Mouse (Mus musculus) heart, embryonic 10.5 days (tissue): ENCODE results near the gene Tcf7l1. TPM values are rescaled to one million over a fixed set of nuclear protein-coding genes. Genes with fewer than 3 reads are reported as not detected.

Experiments
- DNase-seq: peaks from one replicate; pipeline ENCODE4 v3.0.0-alpha.2; 2017; ENCODE audit warnings: low spot score
- H3K27ac ChIP-seq: fragments of 300-500 bp; sonication (generic); 2 replicates; pipeline ENCODE4 v1.5.1; 2016; ENCODE audit warnings: mild to moderate bottlenecking
- H3K27me3 ChIP-seq: fragments of 300-500 bp; sonication (generic); 2 replicates; pipeline ENCODE4 v1.6.1; 2016; ENCODE audit warnings: mild to moderate bottlenecking; ENCODE audit not compliant: poor library complexity, insufficient read depth, severe bottlenecking
- H3K36me3 ChIP-seq: fragments of 300-500 bp; sonication (generic); 2 replicates; pipeline ENCODE4 v1.6.1; 2016; ENCODE audit warnings: mild to moderate bottlenecking, moderate library complexity
- H3K4me1 ChIP-seq: fragments of 300-500 bp; sonication (generic); 2 replicates; pipeline ENCODE4 v1.6.1; 2016; ENCODE audit warnings: mild to moderate bottlenecking
- H3K4me3 ChIP-seq: fragments of 300-500 bp; sonication (generic); 2 replicates; pipeline ENCODE4 v1.5.1; 2016; ENCODE audit warnings: mild to moderate bottlenecking, moderate library complexity
- H3K9me3 ChIP-seq: fragments of 300-500 bp; sonication (generic); 2 replicates; pipeline ENCODE4 v1.6.1; 2016; ENCODE audit warnings: mild to moderate bottlenecking, moderate library complexity
- WGBS: fragments of 180-500 bp; shearing (Covaris S2); methylation state at CpG from one replicate; pipeline ENCODE4 v1.1.7; 2016; 5-methylcytosine and 5-hydroxymethylcytosine counted together
- polyA plus RNA-seq: library from polyadenylated mRNA; unstranded; fragments of >200 nt; fragmentation: Nextera tagmentation; extraction: Ambion mirVana; gene quantifications from 2 replicates; pipeline ENCODE4 v1.2.1, GENCODE M21; 2016

Tcf7l1 gene
- polyA plus RNA-seq, 1 experiment from 2014 or later = 25.9 TPM

DNA sequence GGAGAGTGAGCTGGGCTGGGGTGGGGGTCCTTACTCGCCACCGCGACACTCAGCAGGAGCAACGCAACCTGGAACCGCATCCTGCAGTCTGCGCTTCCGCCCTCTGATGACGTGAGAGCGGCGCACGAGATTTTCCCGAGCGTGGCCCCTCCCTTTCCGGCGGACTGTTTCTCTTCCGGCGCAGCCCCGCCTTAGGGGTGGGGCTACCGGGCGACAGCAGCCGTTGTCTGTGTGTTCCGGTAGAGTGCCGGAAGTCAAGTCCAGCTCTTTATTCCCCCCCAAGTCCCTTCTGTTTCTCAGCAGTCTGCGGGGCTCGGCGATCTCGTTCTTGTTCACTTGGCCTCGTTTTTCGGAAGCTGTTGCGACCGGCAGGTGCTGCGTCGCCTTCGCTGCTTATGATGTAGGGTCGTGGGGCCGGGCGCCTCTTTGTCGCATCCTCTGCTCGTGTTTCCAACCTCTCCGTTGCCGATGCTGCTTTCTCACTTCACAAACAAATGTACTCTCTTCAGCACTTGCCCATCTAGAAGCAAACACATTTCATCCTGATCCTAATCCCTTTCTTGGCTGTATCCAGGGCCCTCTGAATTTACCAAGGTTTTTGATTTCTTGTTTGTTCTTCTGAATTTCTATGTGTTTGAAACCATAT, 172.3 kb downstream of the Tcf7l1 start, which contains the start of gene Tgoln1:
TSS of gene Tgoln1 (minus strand) at position 358 of the 646 bp plus-strand sequence.
- Histone ChIP-seq H3K4me1 (peaks cover 30% of the 10 kb centered on the region), H3K9me3 (no peaks in the 10 kb centered on the region), H3K36me3 (peaks cover 21% of the 10 kb centered on the region), H3K27ac (peak within 1 kb of the TSS; percentile 92), H3K27me3 (no peaks in the 10 kb centered on the region), H3K4me3 (peak within 1 kb of the TSS; percentile 86)
- under 1% methylated on average over 41 of the region's 41 CpGs for WGBS
- DNase-seq = peak; percentile 96

DNA sequence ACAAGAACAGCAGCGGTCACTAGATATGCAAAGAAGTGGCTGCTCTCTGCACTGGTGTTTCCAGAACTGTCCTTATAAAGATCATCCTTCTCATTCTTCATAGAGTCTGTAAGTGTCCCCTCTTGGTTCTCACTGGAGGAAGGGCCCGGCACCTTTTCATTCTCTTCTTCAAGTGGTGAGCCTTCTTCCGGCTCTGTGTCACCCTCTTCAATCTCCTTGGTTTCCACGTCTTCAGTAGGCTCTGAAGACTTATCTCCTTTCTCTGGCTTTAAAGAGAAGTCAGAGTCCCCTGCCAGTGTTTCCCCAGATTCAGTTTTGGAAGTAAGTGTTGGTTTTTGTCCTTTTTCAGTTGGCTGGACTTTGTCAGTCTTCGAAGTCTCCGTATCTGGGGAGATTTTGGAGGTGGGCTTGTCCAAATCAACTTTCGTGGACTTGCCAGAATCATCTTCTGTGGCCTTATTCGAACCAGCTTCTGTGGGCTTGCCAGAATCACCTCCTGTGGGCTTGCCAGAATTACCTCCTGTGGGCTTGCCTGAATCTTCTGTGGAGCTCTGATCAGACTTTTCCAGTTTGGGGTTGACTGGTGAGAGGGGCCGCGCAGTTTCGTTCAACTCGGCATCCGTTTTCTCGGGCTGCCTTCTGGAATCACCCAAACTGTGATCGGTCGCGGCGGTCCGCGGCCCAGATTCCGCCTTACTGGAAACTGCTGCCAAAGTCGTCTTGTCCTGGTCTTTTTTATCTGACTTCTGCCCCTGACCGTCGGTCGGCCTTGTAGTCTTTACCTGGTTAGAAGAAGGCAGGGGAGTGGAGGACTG, 173.3 kb downstream of the Tcf7l1 start:
- Histone ChIP-seq H3K27ac (peak overlapping the region; percentile 92), H3K27me3 (no peaks in the 10 kb centered on the region), H3K9me3 (no peaks in the 10 kb centered on the region), H3K36me3 (peaks cover 31% of the 10 kb centered on the region), H3K4me3 (peak overlapping the region; percentile 86), H3K4me1 (peaks cover 30% of the 10 kb centered on the region)
- DNase-seq = no peak
- 22% methylated on average over 25 of the region's 25 CpGs for WGBS

- H3K4me3 ChIP-seq = peak overlapping the region; percentile 86
- H3K36me3 ChIP-seq = peaks cover 36% of the 10 kb centered on the region
- no peak overlapping the region for H3K27ac ChIP-seq
- DNase-seq = no peak
- no peaks in the 10 kb centered on the region for H3K9me3 ChIP-seq
- H3K27me3 ChIP-seq = no peaks in the 10 kb centered on the region
- peaks cover 28% of the 10 kb centered on the region for H3K4me1 ChIP-seq
- 59% methylated on average over 2 of the region's 2 CpGs for WGBS
Measured at GRCm38 (mm10) chr6:72615151-72615550, 173.9 kb downstream of the Tcf7l1 start.

GRCm38 (mm10) chr6:72610261-72610660, 178.8 kb downstream of the Tcf7l1 start:
- Histone ChIP-seq H3K9me3 (no peaks in the 10 kb centered on the region), H3K36me3 (peaks cover 72% of the 10 kb centered on the region), H3K4me1 (peaks cover 12% of the 10 kb centered on the region), H3K27ac (no peak overlapping the region), H3K27me3 (no peaks in the 10 kb centered on the region), H3K4me3 (no peak overlapping the region)
- DNase-seq = no peak
- WGBS = 71% methylated on average over 4 of the region's 4 CpGs

GRCm38 (mm10) chr6:72608662-72609184, 180.3 kb downstream of the Tcf7l1 start:
- no peak overlapping the region for H3K4me3 ChIP-seq
- H3K9me3 ChIP-seq = no peaks in the 10 kb centered on the region
- DNase-seq = no peak
- H3K36me3 ChIP-seq = peaks cover 76% of the 10 kb centered on the region
- no peak overlapping the region for H3K27ac ChIP-seq
- 91% methylated on average over 4 of the region's 4 CpGs for WGBS
- H3K27me3 ChIP-seq = no peaks in the 10 kb centered on the region
- H3K4me1 ChIP-seq = no peaks in the 10 kb centered on the region

DNA sequence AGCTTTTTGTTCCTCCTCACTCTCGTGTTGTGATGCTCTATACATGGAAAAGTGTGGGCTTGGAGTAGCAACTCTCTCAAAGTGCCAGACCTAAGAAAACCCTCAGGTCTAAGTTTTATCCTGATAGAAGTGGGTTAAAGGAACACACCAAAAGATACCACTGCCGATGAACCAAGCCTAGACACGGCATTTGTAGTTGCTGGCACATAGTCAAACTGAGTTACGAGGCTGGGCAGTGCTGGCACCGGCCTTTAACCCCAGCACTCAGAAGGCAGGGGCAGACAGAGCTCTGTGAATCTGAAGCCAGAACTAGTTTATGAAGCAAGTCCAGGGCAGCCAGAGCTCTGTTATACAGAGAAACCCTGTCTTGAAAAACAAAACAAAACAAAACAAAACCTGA, 181.4 kb downstream of the Tcf7l1 start:
- no peak overlapping the region for H3K27ac ChIP-seq
- H3K4me3 ChIP-seq = no peak overlapping the region
- no peaks in the 10 kb centered on the region for H3K27me3 ChIP-seq
- DNase-seq = no peak
- peaks cover 69% of the 10 kb centered on the region for H3K36me3 ChIP-seq
- no peaks in the 10 kb centered on the region for H3K9me3 ChIP-seq
- H3K4me1 ChIP-seq = no peaks in the 10 kb centered on the region
- 86% methylated on average over 5 of the region's 5 CpGs for WGBS

DNA sequence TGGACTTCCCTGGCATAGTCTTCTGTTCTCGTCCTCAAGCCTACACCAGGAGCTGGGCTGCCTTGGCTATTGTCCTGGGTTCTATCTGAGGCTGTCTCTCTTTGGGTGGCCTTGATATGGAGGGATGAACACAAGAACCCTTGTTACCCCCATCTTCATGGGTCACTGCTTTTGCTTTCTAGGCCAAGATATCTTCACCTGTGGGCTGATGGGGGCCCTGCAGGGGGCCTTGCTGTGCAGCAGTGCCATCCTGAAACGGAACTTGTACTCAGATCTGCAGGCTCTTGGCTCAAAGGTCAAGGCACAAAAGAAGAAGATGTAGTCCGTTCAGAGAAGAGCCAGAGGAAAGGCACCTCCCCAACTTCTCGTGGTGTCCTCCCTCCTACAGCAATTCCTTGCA, 182.0 kb downstream of the Tcf7l1 start:
- Histone ChIP-seq H3K4me1 (no peaks in the 10 kb centered on the region), H3K4me3 (no peak overlapping the region), H3K9me3 (no peaks in the 10 kb centered on the region), H3K27me3 (no peaks in the 10 kb centered on the region), H3K27ac (no peak overlapping the region), H3K36me3 (peaks cover 66% of the 10 kb centered on the region)
- WGBS = 89% methylated on average over 4 of the region's 4 CpGs
- no peak for DNase-seq

DNA sequence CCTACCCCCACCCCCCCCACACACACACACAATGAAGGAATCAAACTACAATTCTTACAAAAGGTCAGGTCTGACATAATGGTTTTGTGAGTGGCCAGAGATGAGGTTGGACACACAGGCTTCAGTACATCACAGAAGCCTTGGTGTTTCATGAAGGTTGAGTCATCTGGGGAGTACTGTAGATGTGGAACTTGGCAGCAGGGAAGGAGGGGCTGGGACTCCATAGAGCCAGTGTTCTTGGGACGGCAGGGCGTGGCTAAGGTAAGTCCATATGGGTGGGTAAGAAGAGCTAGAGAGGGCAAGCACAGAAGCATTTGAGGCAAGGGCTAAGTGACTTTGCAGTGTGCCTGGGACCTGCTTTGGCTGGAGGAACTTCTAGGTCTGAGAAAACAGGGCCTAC, 185.0 kb downstream of the Tcf7l1 start:
- H3K27me3 ChIP-seq = no peaks in the 10 kb centered on the region
- WGBS = 82% methylated on average over 2 of the region's 2 CpGs
- no peak for DNase-seq
- H3K9me3 ChIP-seq = no peaks in the 10 kb centered on the region
- peaks cover 38% of the 10 kb centered on the region for H3K36me3 ChIP-seq
- H3K27ac ChIP-seq = no peak overlapping the region
- no peak overlapping the region for H3K4me3 ChIP-seq
- no peaks in the 10 kb centered on the region for H3K4me1 ChIP-seq

DNA sequence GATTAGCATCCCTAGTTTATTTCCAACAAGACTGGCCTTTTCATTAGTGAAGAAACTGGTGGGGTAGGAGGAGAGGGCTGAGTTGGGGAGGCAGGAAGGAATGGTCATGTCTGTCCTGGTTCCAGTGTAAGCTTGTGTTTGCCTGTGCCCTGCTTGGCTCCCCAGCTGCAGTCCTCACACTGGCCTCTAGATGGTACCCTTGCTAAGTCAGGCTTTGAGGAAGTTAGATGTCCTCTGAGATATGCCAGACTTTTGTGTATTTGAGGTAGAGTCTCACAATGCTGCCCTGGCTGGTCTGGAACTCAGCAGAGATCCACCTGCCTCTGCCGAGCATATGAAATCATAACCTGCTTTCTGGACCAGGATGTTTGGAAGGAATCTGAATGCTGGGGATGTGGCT, 187.3 kb downstream of the Tcf7l1 start:
- DNase-seq = peak; percentile 85
- Histone ChIP-seq H3K4me1 (peaks cover 12% of the 10 kb centered on the region), H3K9me3 (no peaks in the 10 kb centered on the region), H3K27me3 (no peaks in the 10 kb centered on the region), H3K4me3 (no peak overlapping the region), H3K27ac (no peak overlapping the region), H3K36me3 (peaks cover 24% of the 10 kb centered on the region)
- 43% methylated on average over 1 of the region's 1 CpGs for WGBS

GRCm38 (mm10) chr6:72600771-72601170, 188.3 kb downstream of the Tcf7l1 start:
- DNase-seq = no peak
- no peak overlapping the region for H3K4me3 ChIP-seq
- no peaks in the 10 kb centered on the region for H3K9me3 ChIP-seq
- no peaks in the 10 kb centered on the region for H3K27me3 ChIP-seq
- peaks cover 15% of the 10 kb centered on the region for H3K36me3 ChIP-seq
- no peak overlapping the region for H3K27ac ChIP-seq
- peaks cover 12% of the 10 kb centered on the region for H3K4me1 ChIP-seq
- WGBS = 85% methylated on average over 12 of the region's 12 CpGs

- 77% methylated on average over 6 of the region's 6 CpGs for WGBS
- H3K36me3 ChIP-seq = peaks cover 12% of the 10 kb centered on the region
- H3K27me3 ChIP-seq = no peaks in the 10 kb centered on the region
- no peak overlapping the region for H3K4me3 ChIP-seq
- peaks cover 12% of the 10 kb centered on the region for H3K4me1 ChIP-seq
- DNase-seq = no peak
- no peak overlapping the region for H3K27ac ChIP-seq
- no peaks in the 10 kb centered on the region for H3K9me3 ChIP-seq
Measured at GRCm38 (mm10) chr6:72600216-72600615, 188.8 kb downstream of the Tcf7l1 start.

- no peak for DNase-seq
- no peaks in the 10 kb centered on the region for H3K9me3 ChIP-seq
- peaks cover 5% of the 10 kb centered on the region for H3K36me3 ChIP-seq
- H3K4me3 ChIP-seq = peak overlapping the region; percentile 67
- H3K4me1 ChIP-seq = peaks cover 12% of the 10 kb centered on the region
- H3K27me3 ChIP-seq = no peaks in the 10 kb centered on the region
- WGBS = 50% methylated on average over 12 of the region's 12 CpGs
- H3K27ac ChIP-seq = peak overlapping the region; percentile 90
Measured at GRCm38 (mm10) chr6:72598791-72599557, 190.1 kb downstream of the Tcf7l1 start.
